Mouse (Mus musculus) effector memory CD4-positive, alpha-beta T cell, adult 5 months (primary cell): ENCODE measurements around the gene Relb. TPM values are rescaled to one million over a fixed set of nuclear protein-coding genes. Genes with fewer than 3 reads are reported as not detected.

Source experiments
- polyA plus RNA-seq: library from polyadenylated mRNA; unstranded; fragments of 100-300 nt; shearing (Covaris generic); gene quantifications from one replicate; pipeline ENCODE4 v1.2.1, GENCODE M21; 2017

The Relb gene
- 177 TPM for polyA plus RNA-seq

GRCm38 (mm10) chr7:19629361-19629734 lies at the start of gene Relb:
Relb (minus strand) TSS chr7:19629438.

DNA sequence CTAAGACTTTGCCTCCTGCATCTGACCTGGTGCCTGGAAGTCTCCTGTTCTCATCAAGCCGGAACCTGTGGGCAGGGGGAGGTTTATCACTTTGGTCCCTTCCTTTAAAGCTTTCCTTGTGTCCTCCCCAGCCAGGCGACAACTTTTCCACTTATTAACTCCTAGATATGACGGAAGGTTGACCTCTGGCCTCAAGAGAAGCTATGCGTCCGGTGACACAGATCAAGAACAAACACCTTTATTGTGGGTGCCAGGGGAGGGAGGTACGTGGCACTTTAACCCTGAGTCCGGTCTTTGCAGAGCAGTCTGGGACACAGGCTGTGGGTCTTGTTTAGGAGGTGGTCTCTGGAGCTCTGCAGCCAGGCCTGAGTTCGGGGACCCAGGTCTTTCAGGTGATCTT lies 48.6 kb upstream of the Relb start, which contains the start of gene Apoc2:
TSS of gene Apoc2 (minus strand) at position 70 of the 400 bp plus-strand sequence.

GRCm38 (mm10) chr7:19664955-19665841 lies 36.0 kb upstream of the Relb start, which contains the start of gene Clptm1:
Clptm1 (minus strand) TSS chr7:19665033.

GRCm38 (mm10) chr7:19603849-19604605 lies 25.2 kb downstream of the Relb start, which contains the start of gene Clasrp:
Clasrp (minus strand) TSS chr7:19604486.

DNA sequence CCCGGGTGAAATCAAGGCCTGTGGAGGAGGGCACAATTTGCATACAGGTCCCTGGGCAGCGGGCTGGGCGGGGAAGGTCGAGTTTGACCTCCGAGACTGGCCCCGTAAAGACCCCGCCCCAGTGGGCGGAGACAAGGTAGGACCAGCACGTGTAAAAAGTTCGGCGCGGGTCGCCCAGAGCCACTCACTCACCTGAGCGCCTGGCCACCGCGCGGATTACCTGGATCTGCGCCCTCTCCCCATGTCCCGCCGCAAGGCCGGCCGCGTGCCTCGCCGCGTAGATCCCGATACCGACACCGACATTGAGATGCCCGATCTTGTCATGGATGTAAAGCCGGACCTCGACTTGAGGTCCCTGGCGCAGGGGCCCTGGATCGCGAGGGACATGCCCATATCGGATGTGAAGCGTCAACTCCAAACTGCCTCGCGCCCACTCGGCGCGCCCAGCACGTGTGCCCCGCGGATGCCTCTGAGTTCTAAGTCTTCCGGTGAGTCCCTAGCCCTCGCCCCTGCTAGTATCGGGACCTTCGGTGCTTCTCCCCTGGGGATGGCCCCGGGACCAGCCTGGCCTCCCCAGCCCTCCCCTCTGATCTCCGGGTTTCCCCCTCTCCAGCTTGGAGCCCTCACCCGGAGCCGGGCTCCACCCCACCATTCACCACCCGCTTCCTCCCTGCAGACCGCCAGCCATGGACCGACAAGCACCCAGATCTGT lies 51.9 kb downstream of the Relb start, which contains the start of the genes Zfp296 and Gemin7:
TSS of gene Zfp296 (plus strand) at position 147 of the 712 bp plus-strand sequence.
TSS of gene Gemin7 (minus strand) at position 455 of the 712 bp plus-strand sequence.

DNA sequence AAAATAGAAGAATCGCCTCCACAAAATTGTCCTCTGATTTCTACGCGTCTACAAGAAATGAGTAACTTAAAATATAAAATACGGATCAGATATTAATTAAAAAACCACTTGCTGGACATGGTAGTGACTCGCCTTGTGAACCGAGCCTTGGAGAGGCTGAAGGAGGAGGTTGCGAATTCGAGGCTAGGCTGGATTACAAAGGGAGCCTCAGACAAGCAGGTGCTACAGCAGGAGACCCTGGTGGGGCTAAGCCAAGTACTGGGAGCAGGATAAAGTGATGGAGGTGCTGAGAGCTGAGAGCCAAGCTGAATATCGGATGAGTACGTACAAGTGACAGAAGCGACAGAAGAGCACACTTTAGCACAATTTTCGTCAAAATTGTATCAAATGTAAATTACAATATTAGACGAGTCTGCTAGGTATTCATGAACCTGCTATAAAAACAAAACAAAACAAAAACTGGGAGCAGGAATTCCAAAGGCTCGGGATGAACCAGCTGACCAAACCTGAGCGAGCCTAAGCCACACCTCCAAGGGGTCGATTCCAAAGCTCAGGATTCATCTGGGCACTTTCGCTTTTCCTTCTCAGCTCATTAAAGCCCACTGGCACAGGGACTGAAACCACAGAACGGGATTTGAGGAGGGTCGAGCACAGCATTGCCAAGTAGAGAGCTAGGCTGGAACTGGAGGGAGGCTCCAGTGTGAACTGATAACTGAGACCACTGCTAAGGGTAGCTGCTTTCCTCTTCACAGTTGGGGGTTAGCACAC lies 66.4 kb downstream of the Relb start, which contains the start of gene Ppp1r37:
TSS of gene Ppp1r37 (minus strand) at position 434 of the 768 bp plus-strand sequence.

Other genes starting within 250 kb of the Relb start
- 7.5 TPM for gene Ercc2, start 247.4 kb downstream of the Relb start, polyA plus RNA-seq
- gene Klc3, start 225.3 kb downstream of the Relb start, polyA plus RNA-seq, result 6.9 TPM
- gene Ckm, start 224.7 kb downstream of the Relb start, polyA plus RNA-seq, result not detected
- gene Mark4, start 170.6 kb downstream of the Relb start, polyA plus RNA-seq, result 6.2 TPM
- gene Exoc3l2, start 166.1 kb downstream of the Relb start, polyA plus RNA-seq, result not detected
- 4.3 TPM for gene Bloc1s3, start 121.1 kb downstream of the Relb start, polyA plus RNA-seq
- gene Trappc6a, start 121.0 kb downstream of the Relb start, polyA plus RNA-seq, result 43.9 TPM
- gene Nkpd1, start 111.6 kb downstream of the Relb start, polyA plus RNA-seq, result not detected
- gene Ppp1r37, start 66.4 kb downstream of the Relb start, polyA plus RNA-seq, result 16.7 TPM
- gene Zfp296, start 52.2 kb downstream of the Relb start, polyA plus RNA-seq, result 1.1 TPM
- gene Gemin7, start 51.8 kb downstream of the Relb start, polyA plus RNA-seq, result 79.8 TPM
- 50.9 TPM for gene Clasrp, start 25.0 kb downstream of the Relb start, polyA plus RNA-seq
- gene Clptm1, start 35.6 kb upstream of the Relb start, polyA plus RNA-seq, result 116 TPM
- not detected for gene Apoc2, start 48.5 kb upstream of the Relb start, polyA plus RNA-seq
- not detected for gene Gm44805, start 52.0 kb upstream of the Relb start, polyA plus RNA-seq
- gene Apoc4, start 52.0 kb upstream of the Relb start, polyA plus RNA-seq, result not detected
- gene Apoc1, start 63.2 kb upstream of the Relb start, polyA plus RNA-seq, result not detected
- gene Apoe, start 69.8 kb upstream of the Relb start, polyA plus RNA-seq, result 4.2 TPM
- gene Tomm40, start 86.0 kb upstream of the Relb start, polyA plus RNA-seq, result 58.7 TPM
- gene Nectin2, start 121.0 kb upstream of the Relb start, polyA plus RNA-seq, result not detected
- gene Bcam, start 141.6 kb upstream of the Relb start, polyA plus RNA-seq, result 0.75 TPM
- not detected for gene Cblc, start 167.4 kb upstream of the Relb start, polyA plus RNA-seq
- 112 TPM for gene Bcl3, start 193.3 kb upstream of the Relb start, polyA plus RNA-seq
- gene Gm19345, start 222.6 kb upstream of the Relb start, polyA plus RNA-seq, result not detected
- gene Ceacam16, start 231.9 kb upstream of the Relb start, polyA plus RNA-seq, result not detected